Mouse (Mus musculus) ES-E14 (cell line): Measurements from ENCODE around the gene Fsd1. TPM values are rescaled to one million over a fixed set of nuclear protein-coding genes. Genes with fewer than 3 reads are reported as not detected.

ENCODE experiments used
- DNase-seq: peaks from one replicate; pipeline ENCODE4 v3.0.0-alpha.2; 2013; ENCODE audit warnings: low read depth, low spot score
- H3K27ac ChIP-seq: 2 replicates; pipeline ENCODE4 v1.5.1; 2012; ENCODE audit warnings: low read depth, mild to moderate bottlenecking, low read length, moderate library complexity, mixed read lengths; ENCODE audit not compliant: poor library complexity, insufficient read depth, severe bottlenecking
- H3K36me3 ChIP-seq: 2 replicates; pipeline ENCODE4 v1.6.1; 2012; ENCODE audit warnings: mild to moderate bottlenecking, low read length, moderate library complexity, mixed read lengths; ENCODE audit not compliant: control insufficient read depth, poor library complexity, insufficient read depth, severe bottlenecking
- H3K4me1 ChIP-seq, 2 experiments: fragments of 150-350 bp in 1 of 2; sonication (generic) in 1 of 2; 2 replicates each; pipeline ENCODE4 v1.6.1; 2012; ENCODE audit warnings: low read length in 2 of 2, mild to moderate bottlenecking in 1 of 2, mixed read lengths in 1 of 2; ENCODE audit not compliant: control insufficient read depth in 2 of 2, insufficient read depth in 2 of 2, poor library complexity in 1 of 2
- H3K4me3 ChIP-seq, 2 experiments: fragments of 150-350 bp in 1 of 2; sonication (generic) in 1 of 2; 2 replicates each; pipeline ENCODE4 v1.5.1; 2012; ENCODE audit warnings: low read length in 2 of 2, low read depth in 1 of 2, mild to moderate bottlenecking in 1 of 2, mixed read lengths in 1 of 2; ENCODE audit not compliant: insufficient read depth in 1 of 2, poor library complexity in 1 of 2, severe bottlenecking in 1 of 2
- H3K9ac ChIP-seq: 2 replicates; pipeline ENCODE4 v1.6.1; 2012; ENCODE audit warnings: low read depth, mild to moderate bottlenecking, low read length, mixed read lengths; ENCODE audit not compliant: poor library complexity, insufficient read depth, severe bottlenecking
- H3K9me3 ChIP-seq: fragments of 150-350 bp; sonication (generic); 2 replicates; pipeline ENCODE4 v1.6.1; 2012; ENCODE audit warnings: low read depth, mild to moderate bottlenecking, low read length; ENCODE audit not compliant: control insufficient read depth, insufficient read depth
- CHD2 ChIP-seq: IDR thresholded peaks from 2 replicates; pipeline ENCODE4 v1.6.1; 2014; ENCODE audit warnings: mild to moderate bottlenecking, low read depth, low read length, inconsistent platforms
- HCFC1 ChIP-seq: IDR thresholded peaks from 2 replicates; pipeline ENCODE4 v1.6.1; 2012; ENCODE audit warnings: low read length, inconsistent platforms, borderline replicate concordance; ENCODE audit not compliant: insufficient read depth
- MAFK ChIP-seq: IDR thresholded peaks from 2 replicates; pipeline ENCODE4 v1.6.1; 2014; ENCODE audit warnings: mild to moderate bottlenecking, low read depth, low read length, inconsistent platforms; ENCODE audit not compliant: insufficient read depth
- ZC3H11A ChIP-seq: IDR thresholded peaks from 2 replicates; pipeline ENCODE4 v1.6.1; 2012; ENCODE audit warnings: low read depth, mild to moderate bottlenecking, inconsistent platforms, low read length, borderline replicate concordance
- ZNF384 ChIP-seq: IDR thresholded peaks from 2 replicates; pipeline ENCODE4 v1.6.1; 2012; ENCODE audit warnings: low read depth, low read length, inconsistent platforms
- in situ Hi-C, 2 experiments: fragments of 600-800 bp; cut with MboI; formaldehyde crosslinking; loops; one replicate each; pipeline ENCODE4 v1.15.1; 2025; ENCODE audit warnings: low sequenced_read_pairs in 2 of 2, inconsistent platforms in 1 of 2; ENCODE audit not compliant: unreplicated experiment in 2 of 2
- total RNA-seq: library from RNA; depleted of rRNA; stranded (reverse); fragments of 300-350 nt; gene quantifications from 2 replicates; pipeline ENCODE4 v1.2.3, GENCODE M21; 2012

Fsd1 gene
- total RNA-seq, 1 experiment = 24.2 TPM

DNA sequence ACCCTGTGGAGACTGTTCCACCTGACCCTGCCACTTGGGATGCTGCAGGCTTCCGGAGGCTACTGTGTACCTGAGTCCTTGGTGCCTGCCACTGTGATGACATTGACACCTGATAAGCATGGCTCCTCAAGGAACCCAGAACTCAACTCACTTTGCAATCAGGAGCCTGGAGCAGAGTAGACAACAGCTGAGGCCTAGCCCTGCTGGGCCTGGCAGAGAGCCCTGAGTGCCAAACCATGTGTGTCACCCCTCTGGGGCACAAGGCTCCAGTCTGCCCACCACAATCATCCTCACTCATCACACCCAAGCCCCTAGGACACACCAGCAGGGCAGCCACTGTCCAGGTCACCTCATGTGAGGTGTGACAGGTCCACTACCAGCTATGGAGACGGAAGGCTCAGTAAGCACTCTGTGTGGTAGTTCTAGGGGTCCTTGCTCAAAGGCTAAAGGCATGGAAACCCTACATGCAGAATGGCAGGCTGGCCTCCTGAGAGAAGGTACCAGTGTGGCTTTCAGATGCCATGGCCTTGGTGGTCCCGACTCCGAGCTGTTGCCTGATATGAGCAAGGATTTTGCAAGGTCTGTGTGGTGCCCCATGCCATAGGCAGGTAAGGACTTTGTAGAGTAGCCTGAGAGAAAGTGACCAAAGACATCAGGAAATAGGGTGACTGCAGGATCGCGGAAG lies 34.2 kb downstream of the Fsd1 start:
- no peak overlapping the region for H3K4me3 ChIP-seq
- no peak for DNase-seq
- peaks cover 45% of the 10 kb centered on the region for H3K36me3 ChIP-seq
- H3K9me3 ChIP-seq = no peaks in the 10 kb centered on the region
- peaks cover 0 to 2% of the 10 kb centered on the region in 2 experiments; a peak in 1 of 4 replicates for H3K4me1 ChIP-seq
- no peak overlapping the region for H3K9ac ChIP-seq
- in situ Hi-C loops = no loop called here
- TF ChIP-seq HCFC1 (no peak), CHD2 (no peak), ZC3H11A (no peak), MAFK (no peak), ZNF384 (no peak)
- H3K27ac ChIP-seq = no peak overlapping the region

DNA sequence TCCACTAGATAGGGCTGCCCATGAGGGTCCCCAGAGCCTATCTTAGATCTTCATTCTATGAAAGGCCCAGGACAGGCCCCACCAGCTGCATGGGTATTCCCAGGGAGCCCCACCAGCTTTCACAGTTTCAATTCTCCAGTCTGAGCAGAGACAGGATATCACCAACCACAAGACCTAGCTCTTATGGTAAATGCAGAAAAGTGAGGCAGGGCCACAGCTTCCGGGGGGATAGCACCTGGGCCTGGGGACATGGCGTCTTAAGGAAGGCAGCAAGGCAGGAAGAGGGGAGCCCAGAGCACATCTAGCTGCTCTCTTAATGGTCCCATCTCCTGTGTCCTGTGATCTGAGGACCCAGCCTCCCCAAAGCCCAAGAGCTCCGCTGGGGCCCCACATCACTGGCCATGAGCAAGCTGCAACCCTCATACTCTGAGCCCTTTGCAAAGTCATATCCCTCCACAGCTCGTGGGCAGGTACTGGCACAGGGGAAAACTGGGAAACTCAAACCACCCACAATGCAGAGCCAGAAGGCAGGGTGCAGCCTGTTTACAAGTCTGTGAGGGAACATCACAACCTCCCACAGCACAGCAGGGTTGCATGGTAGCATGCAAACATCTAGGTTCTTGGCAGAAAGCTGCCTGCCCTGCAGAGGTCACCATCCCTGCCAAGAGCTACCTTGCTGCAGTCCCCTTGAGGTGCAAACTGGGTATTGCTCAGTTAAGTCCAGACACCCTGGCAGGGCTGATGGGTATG lies 35.0 kb downstream of the Fsd1 start:
- Histone ChIP-seq H3K4me1 (peaks cover 0 to 2% of the 10 kb centered on the region in 2 experiments; a peak in 1 of 4 replicates), H3K9me3 (no peaks in the 10 kb centered on the region), H3K27ac (no peak overlapping the region), H3K36me3 (peaks cover 37% of the 10 kb centered on the region), H3K4me3 (no peak overlapping the region), H3K9ac (no peak overlapping the region)
- no peak for DNase-seq
- TF ChIP-seq ZNF384 = no peak
- TF ChIP-seq ZC3H11A = no peak
- TF ChIP-seq CHD2 = no peak
- in situ Hi-C loops = no loop called here

DNA sequence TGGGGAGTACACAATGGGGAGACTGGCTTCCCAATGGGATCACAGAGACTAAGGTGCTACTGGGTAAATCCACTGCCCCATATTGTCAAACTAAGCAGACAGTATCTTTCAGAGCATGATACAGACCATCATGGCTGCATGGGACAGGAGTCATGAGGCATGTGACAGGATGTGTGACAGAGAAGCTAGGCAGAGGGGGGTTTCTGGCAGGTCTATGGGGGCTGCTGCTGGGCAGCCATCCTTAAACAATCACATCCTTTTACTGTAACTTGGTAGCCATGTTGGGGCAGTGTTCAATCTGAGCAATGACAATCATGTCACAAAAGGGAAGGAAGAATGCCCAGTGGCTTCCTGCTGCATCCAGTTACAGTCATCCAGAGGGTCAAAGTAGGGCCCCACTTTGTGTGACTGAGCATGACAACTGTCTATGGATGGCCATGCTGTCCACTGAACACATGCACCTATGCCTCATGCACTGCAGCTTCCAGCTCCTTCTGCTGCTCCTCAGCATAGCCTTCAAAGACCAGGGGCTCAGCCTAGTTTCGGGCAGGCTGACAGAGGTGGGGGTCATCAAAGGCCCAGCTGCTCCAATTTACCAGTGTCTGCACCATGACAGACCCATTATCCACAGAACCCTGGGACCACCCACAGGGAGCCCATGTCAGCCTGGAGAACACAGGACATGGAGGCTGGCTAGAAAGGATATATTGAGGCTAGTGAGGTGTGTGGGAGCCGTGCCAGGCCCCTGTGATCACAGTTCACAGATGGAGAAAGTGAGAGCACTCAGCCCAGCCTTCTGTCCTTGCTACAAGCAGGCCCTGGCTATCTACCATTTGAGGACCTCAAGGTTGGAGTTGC lies 36.1 kb downstream of the Fsd1 start:
- no peak overlapping the region for H3K4me3 ChIP-seq
- TF ChIP-seq CHD2 (no peak), ZC3H11A (no peak), MAFK (no peak), ZNF384 (no peak), HCFC1 (no peak)
- in situ Hi-C loops = no loop called here
- no peak overlapping the region for H3K9ac ChIP-seq
- H3K27ac ChIP-seq = no peak overlapping the region
- no peaks in the 10 kb centered on the region for H3K9me3 ChIP-seq
- no peak for DNase-seq
- peaks cover 28% of the 10 kb centered on the region for H3K36me3 ChIP-seq
- peaks cover 0 to 2% of the 10 kb centered on the region in 2 experiments; a peak in 1 of 4 replicates for H3K4me1 ChIP-seq

DNA sequence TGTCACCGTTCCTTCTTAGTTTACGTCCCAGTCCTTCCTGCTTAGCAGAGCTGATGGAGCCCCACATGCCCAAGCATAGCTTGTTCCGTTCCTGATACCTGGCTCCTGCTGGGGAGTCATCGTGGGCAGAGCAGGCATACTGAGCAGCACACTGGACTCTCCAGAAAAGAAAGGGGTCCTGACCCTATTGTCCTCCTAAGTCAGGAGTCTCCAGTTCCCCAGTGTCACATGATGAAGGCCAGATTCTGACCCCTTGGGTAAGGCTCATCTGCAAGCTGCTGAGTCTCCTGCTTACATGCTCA lies 36.6 kb downstream of the Fsd1 start:
- no peak overlapping the region for H3K4me3 ChIP-seq
- TF ChIP-seq MAFK = no peak
- TF ChIP-seq CHD2 = no peak
- TF ChIP-seq HCFC1 = no peak
- TF ChIP-seq ZC3H11A = no peak
- TF ChIP-seq ZNF384 = no peak
- in situ Hi-C loops = no loop called here
- no peak overlapping the region for H3K27ac ChIP-seq
- peaks cover 23% of the 10 kb centered on the region for H3K36me3 ChIP-seq
- peaks cover 0 to 2% of the 10 kb centered on the region in 2 experiments; a peak in 1 of 4 replicates for H3K4me1 ChIP-seq
- no peak overlapping the region for H3K9ac ChIP-seq
- DNase-seq = no peak
- no peaks in the 10 kb centered on the region for H3K9me3 ChIP-seq
